Mouse (Mus musculus) spleen, embryonic (tissue): Measurements from ENCODE around the gene Itgb7.

Source experiments
- CTCF ChIA-PET: fragments of 350-600 bp; sonication (Branson Sonifier 250); formaldehyde crosslinking; loops from one replicate; lab custom pipeline; 2022; lab: Charles Lee

Itgb7 gene

GRCm38 (mm10) chr15:102232764-102233163 lies 1.0 kb upstream of the Itgb7 start:
- CTCF ChIA-PET: no interaction called here

- CTCF ChIA-PET: no interaction called here
Observed at GRCm38 (mm10) chr15:102230408-102231321, 1.1 kb downstream of the Itgb7 start.

- CTCF ChIA-PET: interaction anchor here (0.6 to 1.3 kb wide), 3 partner anchors 9 to 21 kb away, joined by 4 to 18 read pairs (median 4); partner anchors contain the start of gene Csad
Observed at GRCm38 (mm10) chr15:102225619-102226018, 6.1 kb downstream of the Itgb7 start.

- CTCF ChIA-PET: interaction anchor here (1.1 to 1.7 kb wide), 8 partner anchors 18 to 49 kb away, joined by 3 to 8 read pairs (median 4); partner anchors contain the start of genes Csad and Zfp740
Observed at GRCm38 (mm10) chr15:102224992-102225617, 6.6 kb downstream of the Itgb7 start.

- CTCF ChIA-PET: interaction anchor here (0.7 to 1.7 kb wide), 8 partner anchors 17 to 48 kb away, joined by 3 to 8 read pairs (median 4); partner anchors contain the start of genes Csad and Zfp740
Observed at GRCm38 (mm10) chr15:102224186-102224991, 7.4 kb downstream of the Itgb7 start.

- CTCF ChIA-PET: interaction anchor here (0.9 kb wide), 1 partner anchor 13 kb away, joined by 4 read pairs; no protein-coding TSS in a partner anchor
Observed at GRCm38 (mm10) chr15:102222386-102222785, 9.4 kb downstream of the Itgb7 start.

- CTCF ChIA-PET: no interaction called here
Observed at GRCm38 (mm10) chr15:102217325-102217724, 14.4 kb downstream of the Itgb7 start.

GRCm38 (mm10) chr15:102216459-102217228 lies 15.1 kb downstream of the Itgb7 start:
- CTCF ChIA-PET: interaction anchor here (0.6 kb wide), 1 partner anchor 63 kb away, joined by 5 read pairs; no protein-coding TSS in a partner anchor

GRCm38 (mm10) chr15:102215624-102216023 lies 16.1 kb downstream of the Itgb7 start:
- CTCF ChIA-PET: interaction anchor here (0.6 kb wide), 1 partner anchor 271 kb away, joined by 3 read pairs; no protein-coding TSS in a partner anchor

- CTCF ChIA-PET: no interaction called here
Observed at GRCm38 (mm10) chr15:102214132-102214531, 17.6 kb downstream of the Itgb7 start.

GRCm38 (mm10) chr15:102211895-102212294 lies 19.8 kb downstream of the Itgb7 start:
- CTCF ChIA-PET: interaction anchor here (0.6 kb wide), 1 partner anchor 66 kb away, joined by 5 read pairs; no protein-coding TSS in a partner anchor

- CTCF ChIA-PET: no interaction called here
Observed at GRCm38 (mm10) chr15:102210816-102211215, 20.9 kb downstream of the Itgb7 start.

- CTCF ChIA-PET: interaction anchor here (0.8 to 1.4 kb wide), 2 partner anchors 13 to 29 kb away, joined by 3 to 4 read pairs; no protein-coding TSS in a partner anchor
Observed at GRCm38 (mm10) chr15:102209114-102209513, 22.6 kb downstream of the Itgb7 start.

- CTCF ChIA-PET: interaction anchor here (1.1 kb wide), 1 partner anchor 16 kb away, joined by 4 read pairs; no protein-coding TSS in a partner anchor
Observed at GRCm38 (mm10) chr15:102208092-102208561, 23.6 kb downstream of the Itgb7 start.

- CTCF ChIA-PET: interaction anchor here (1.1 kb wide), 1 partner anchor 17 kb away, joined by 4 read pairs; no protein-coding TSS in a partner anchor
Observed at GRCm38 (mm10) chr15:102207351-102207750, 24.4 kb downstream of the Itgb7 start.

- CTCF ChIA-PET: no interaction called here
Observed at GRCm38 (mm10) chr15:102205779-102206178, 26.0 kb downstream of the Itgb7 start.

GRCm38 (mm10) chr15:102204674-102205505 lies 26.9 kb downstream of the Itgb7 start, which contains the start of gene Csad:
Csad (minus strand) TSS chr15:102204724.
- CTCF ChIA-PET: interaction anchor here (0.8 to 1.1 kb wide), 2 partner anchors 19 to 21 kb away, joined by 3 to 4 read pairs; no protein-coding TSS in a partner anchor

GRCm38 (mm10) chr15:102203835-102204381 lies 27.8 kb downstream of the Itgb7 start:
- CTCF ChIA-PET: interaction anchor here (0.6 to 1.1 kb wide), 3 partner anchors 22 to 30 kb away, joined by 3 to 31 read pairs (median 4); no protein-coding TSS in a partner anchor
